Mouse (Mus musculus) midbrain, postnatal 0 days (tissue): ENCODE results near the gene Slc4a11. TPM values are rescaled to one million over a fixed set of nuclear protein-coding genes. Genes with fewer than 3 reads are reported as not detected.

Source experiments
- ATAC-seq: fragments of 200-750 bp; cut with Nextera tagmentation; 2 replicates; pipeline ENCODE4 v1.8.0; 2017; ENCODE audit warnings: moderate number of reproducible peaks, mild to moderate bottlenecking, moderate TSS enrichment, moderate library complexity; ENCODE audit not compliant: low FRiP score
- DNase-seq: peaks from one replicate; pipeline ENCODE4 v3.0.0-alpha.2; 2015; ENCODE audit warnings: low spot score
- H3K27ac ChIP-seq: fragments of 300-500 bp; sonication (generic); 2 replicates; pipeline ENCODE4 v1.5.1; 2014; ENCODE audit warnings: low read depth, mild to moderate bottlenecking, low read length, mixed read lengths
- H3K27me3 ChIP-seq: fragments of 300-500 bp; sonication (generic); 2 replicates; pipeline ENCODE4 v1.6.1; 2014; ENCODE audit warnings: low read length, control low read depth, mixed read lengths; ENCODE audit not compliant: insufficient read depth
- H3K36me3 ChIP-seq: fragments of 300-500 bp; sonication (generic); 2 replicates; pipeline ENCODE4 v1.6.1; 2014; ENCODE audit warnings: low read length, control low read depth, mixed read lengths; ENCODE audit not compliant: insufficient read depth
- H3K4me1 ChIP-seq: fragments of 300-500 bp; sonication (generic); 2 replicates; pipeline ENCODE4 v1.6.1; 2014; ENCODE audit warnings: mild to moderate bottlenecking, control low read depth, antibody characterized with exemption, low read length, mixed read lengths; ENCODE audit not compliant: insufficient read depth
- H3K4me2 ChIP-seq: fragments of 300-500 bp; sonication (generic); 2 replicates; pipeline ENCODE4 v1.6.1; 2014; ENCODE audit warnings: low read depth, mild to moderate bottlenecking, low read length, mixed read lengths; ENCODE audit not compliant: poor library complexity, severe bottlenecking
- H3K4me3 ChIP-seq: fragments of 300-500 bp; sonication (generic); 2 replicates; pipeline ENCODE4 v1.5.1; 2014; ENCODE audit warnings: low read depth, mild to moderate bottlenecking, low read length, moderate library complexity
- H3K9ac ChIP-seq: fragments of 300-500 bp; sonication (generic); replicated peaks from 2 replicates; pipeline ENCODE4 v1.6.1; 2014; ENCODE audit warnings: mild to moderate bottlenecking, low read length, moderate library complexity, mixed read lengths; ENCODE audit not compliant: poor library complexity, severe bottlenecking
- H3K9me3 ChIP-seq: fragments of 300-500 bp; sonication (generic); 2 replicates; pipeline ENCODE4 v1.6.1; 2016; ENCODE audit warnings: low read length, control low read depth
- CTCF ChIP-seq: IDR thresholded peaks from 2 replicates; pipeline ENCODE4 v1.5.1; 2016; ENCODE audit warnings: antibody characterized with exemption, mild to moderate bottlenecking
- WGBS: fragments of 180-500 bp; shearing (Covaris S2); extraction: QIAGEN DNeasy Blood & Tissue Kit; methylation state at CpG from one replicate; pipeline ENCODE4 v1.1.7; 2014; 5-methylcytosine and 5-hydroxymethylcytosine counted together
- polyA plus RNA-seq: library from polyadenylated mRNA; unstranded; fragments of >200 nt; fragmentation: Nextera tagmentation; extraction: Ambion mirVana; gene quantifications from 2 replicates; pipeline ENCODE4 v1.2.1, GENCODE M21; 2015
- total RNA-seq: library from RNA; depleted of rRNA; stranded (reverse); fragments of >200 nt; gene quantifications from 2 replicates; pipeline ENCODE4 v1.2.3, GENCODE M21; 2014

Slc4a11 gene
- total and polyA plus RNA-seq, 2 experiments from 2014 or later = 0.16 to 0.42 TPM

- no peak overlapping the region for H3K9ac ChIP-seq
- H3K9me3 ChIP-seq = no peaks in the 10 kb centered on the region
- 77% methylated on average over 5 of the region's 5 CpGs for WGBS
- no peak overlapping the region for H3K4me3 ChIP-seq
- H3K27me3 ChIP-seq = no peaks in the 10 kb centered on the region
- no peak for TF ChIP-seq CTCF
- no peaks in the 10 kb centered on the region for H3K4me1 ChIP-seq
- H3K27ac ChIP-seq = no peak overlapping the region
- no peak overlapping the region for H3K4me2 ChIP-seq
- peaks cover 65% of the 10 kb centered on the region for H3K36me3 ChIP-seq
- no peak for ATAC-seq
- DNase-seq = no peak
These were observed 34.5 kb upstream of the Slc4a11 start for GRCm38 (mm10) chr2:130731855-130732254.

GRCm38 (mm10) chr2:130730746-130731145 lies 33.4 kb upstream of the Slc4a11 start:
- Histone ChIP-seq H3K9ac (no peak overlapping the region), H3K27me3 (no peaks in the 10 kb centered on the region), H3K27ac (no peak overlapping the region), H3K4me3 (no peak overlapping the region), H3K9me3 (no peaks in the 10 kb centered on the region), H3K4me2 (no peak overlapping the region), H3K4me1 (no peaks in the 10 kb centered on the region), H3K36me3 (peaks cover 67% of the 10 kb centered on the region)
- DNase-seq (no peak), ATAC-seq (no peak)
- WGBS = 91% methylated on average over 9 of the region's 9 CpGs
- TF ChIP-seq CTCF = no peak

- H3K27me3 ChIP-seq = no peaks in the 10 kb centered on the region
- ATAC-seq (no peak), DNase-seq (no peak)
- no peak overlapping the region for H3K9ac ChIP-seq
- no peak for TF ChIP-seq CTCF
- H3K4me1 ChIP-seq = no peaks in the 10 kb centered on the region
- WGBS = 97% methylated on average over 2 of the region's 2 CpGs
- H3K27ac ChIP-seq = no peak overlapping the region
- peaks cover 72% of the 10 kb centered on the region for H3K36me3 ChIP-seq
- H3K9me3 ChIP-seq = no peaks in the 10 kb centered on the region
- H3K4me2 ChIP-seq = no peak overlapping the region
- no peak overlapping the region for H3K4me3 ChIP-seq
These were observed 31.7 kb upstream of the Slc4a11 start for GRCm38 (mm10) chr2:130728906-130729585.

- no peak for DNase-seq
These were observed 30.4 kb upstream of the Slc4a11 start for GRCm38 (mm10) chr2:130727752-130728151.

GRCm38 (mm10) chr2:130724369-130724768 lies 27.1 kb upstream of the Slc4a11 start:
- Histone ChIP-seq H3K9me3 (no peaks in the 10 kb centered on the region), H3K27ac (no peak overlapping the region), H3K4me1 (no peaks in the 10 kb centered on the region), H3K9ac (no peak overlapping the region), H3K4me2 (no peak overlapping the region), H3K36me3 (peaks cover 80% of the 10 kb centered on the region), H3K4me3 (no peak overlapping the region), H3K27me3 (no peaks in the 10 kb centered on the region)
- no peak for ATAC-seq
- DNase-seq = no peak
- 75% methylated on average over 4 of the region's 4 CpGs for WGBS
- no peak for TF ChIP-seq CTCF

More at GRCm38 (mm10) chr2:130727752-130728151, 30.4 kb upstream of the Slc4a11 start:
- TF ChIP-seq CTCF = no peak
- Histone ChIP-seq H3K9ac (no peak overlapping the region), H3K9me3 (no peaks in the 10 kb centered on the region), H3K27ac (no peak overlapping the region), H3K36me3 (peaks cover 81% of the 10 kb centered on the region), H3K27me3 (no peaks in the 10 kb centered on the region), H3K4me3 (no peak overlapping the region), H3K4me1 (no peaks in the 10 kb centered on the region), H3K4me2 (no peak overlapping the region)
- 89% methylated on average over 1 of the region's 1 CpGs for whole genome bisulfite sequencing
- no peak for ATAC-seq

- no peak for TF ChIP-seq CTCF
- 85% methylated on average over 6 of the region's 6 CpGs for WGBS
- ATAC-seq (no peak), DNase-seq (no peak)
- no peak overlapping the region for H3K4me2 ChIP-seq
- H3K9ac ChIP-seq = no peak overlapping the region
- H3K36me3 ChIP-seq = peaks cover 67% of the 10 kb centered on the region
- no peak overlapping the region for H3K27ac ChIP-seq
- H3K4me1 ChIP-seq = no peaks in the 10 kb centered on the region
- H3K9me3 ChIP-seq = no peaks in the 10 kb centered on the region
- H3K4me3 ChIP-seq = no peak overlapping the region
- no peaks in the 10 kb centered on the region for H3K27me3 ChIP-seq
These were observed 20.6 kb upstream of the Slc4a11 start for GRCm38 (mm10) chr2:130717951-130718350.
